Mouse (Mus musculus) left cerebral cortex, adult 18-20 months (tissue): Measurements from ENCODE around the gene Col5a2. TPM values are rescaled to one million over a fixed set of nuclear protein-coding genes. Genes with fewer than 3 reads are reported as not detected.
A peak's percentile ranks its signal among the peaks of the same experiment; 100 is the strongest.
"Not testable (repeated sequence)": the region's sequence is repeated elsewhere in the genome, so short reads cannot be mapped to it uniquely, and the experiment has no call there.

Source experiments
- DNase-seq, 2 experiments: peaks; one replicate each; pipeline ENCODE4 v3.0.0; 2021 to 2022; ENCODE audit warnings: low spot score in 2 of 2, mixed read lengths in 1 of 2
- total RNA-seq, 2 experiments: library from RNA; stranded (reverse); gene quantifications; 2 replicates each; pipeline ENCODE4 v1.2.3; 2021

Gene Col5a2
- total RNA-seq, 2 experiments from 2014 or later, result 1.9 to 2.0 TPM

- no peak for DNase-seq
Observed at GRCm38 (mm10) chr1:45430520-45430919, 72.6 kb downstream of the Col5a2 start.

GRCm38 (mm10) chr1:45429145-45429544 lies 73.9 kb downstream of the Col5a2 start:
- not testable (repeated sequence) for DNase-seq

DNA sequence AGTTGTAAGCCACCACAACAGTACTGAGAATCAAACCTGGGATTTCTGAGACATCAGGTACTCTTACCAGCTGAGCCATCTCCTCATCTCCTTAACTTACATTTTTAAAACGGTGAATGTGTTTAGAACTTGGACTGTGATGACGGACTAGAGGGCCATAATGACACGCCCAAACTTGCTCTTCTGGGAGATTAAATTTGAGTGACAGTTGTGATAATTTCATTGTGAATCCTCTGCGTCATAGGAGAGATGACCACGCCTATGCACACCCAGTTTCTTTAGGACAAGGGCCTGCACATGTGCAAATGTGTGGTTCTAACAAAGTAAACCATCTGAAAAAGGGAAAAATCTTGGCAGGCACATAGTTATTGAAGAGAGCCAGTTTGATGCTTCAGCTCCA lies 79.2 kb downstream of the Col5a2 start:
- no peak for DNase-seq

DNA sequence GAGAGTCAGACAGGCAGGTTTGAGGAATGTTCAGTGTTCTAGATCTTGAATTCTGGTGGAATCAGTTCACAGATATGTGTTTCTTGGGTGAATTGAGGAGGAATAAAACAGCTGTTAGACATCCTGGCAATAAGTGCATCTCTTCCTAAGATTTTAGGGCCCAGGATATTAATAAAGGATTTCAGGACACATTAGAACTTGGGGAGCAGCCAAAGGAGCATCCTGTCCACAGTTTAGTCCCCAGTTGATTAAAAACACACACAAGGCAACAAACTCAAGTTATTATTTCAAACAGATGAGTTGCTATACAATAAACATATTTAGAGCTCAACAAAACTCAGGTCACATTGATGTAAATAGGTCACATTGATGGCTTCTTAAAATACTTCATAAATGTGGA lies 82.5 kb downstream of the Col5a2 start:
- no peak for DNase-seq

DNA sequence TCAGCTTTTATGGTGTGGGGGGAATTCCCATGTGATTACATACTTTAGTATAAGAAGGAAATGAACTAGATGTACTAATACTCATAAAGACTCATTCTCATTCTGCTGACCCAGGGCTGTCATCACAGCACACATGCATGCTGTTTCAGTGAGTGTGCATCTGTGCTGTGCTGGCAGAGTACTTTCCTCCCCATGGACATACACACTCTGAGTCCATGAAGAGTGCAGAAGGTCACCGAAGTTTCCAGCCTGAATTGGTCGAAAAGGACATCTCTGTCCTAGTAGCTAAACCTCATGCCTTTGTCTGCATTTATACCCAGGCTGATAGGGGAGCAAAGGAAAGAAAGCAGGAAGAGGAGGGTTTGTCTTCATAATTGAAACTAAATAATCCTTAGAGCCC lies 83.2 kb downstream of the Col5a2 start:
- DNase-seq, result no peak

GRCm38 (mm10) chr1:45381866-45382265 lies 121.2 kb downstream of the Col5a2 start:
- DNase-seq, result no peak

DNA sequence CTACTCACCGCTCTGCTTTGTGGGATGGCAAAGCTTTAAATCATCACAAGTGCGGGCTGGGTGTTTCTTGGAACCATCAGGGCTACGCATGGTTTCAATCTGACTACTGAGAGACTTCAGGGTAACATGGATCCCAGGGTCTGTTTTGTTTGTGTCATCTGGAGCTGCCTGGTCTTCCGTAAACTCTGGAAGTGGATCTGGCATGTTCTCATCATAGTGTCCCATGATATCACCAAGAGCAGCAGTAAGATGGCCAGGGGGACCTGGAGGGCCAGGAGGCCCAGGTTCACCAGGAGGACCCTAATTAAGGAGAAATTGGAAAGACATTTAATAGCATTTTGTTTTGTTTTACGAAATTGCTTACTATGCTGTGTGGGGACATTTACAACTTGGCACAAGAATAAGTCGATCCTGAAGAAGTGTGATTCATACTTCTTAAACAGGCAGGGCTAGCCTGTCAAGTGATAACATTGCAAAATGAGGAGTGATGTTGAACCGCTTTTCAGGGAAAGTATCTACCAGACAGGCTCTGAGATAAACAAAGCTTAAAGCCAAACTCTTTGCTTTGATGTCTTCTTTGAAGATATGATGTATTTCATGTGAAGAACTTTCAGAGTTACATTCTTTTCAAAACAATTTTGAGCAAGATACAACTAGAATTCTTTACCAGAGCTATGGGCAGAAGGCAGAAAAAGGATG lies 122.9 kb downstream of the Col5a2 start:
- no peak for DNase-seq

DNA sequence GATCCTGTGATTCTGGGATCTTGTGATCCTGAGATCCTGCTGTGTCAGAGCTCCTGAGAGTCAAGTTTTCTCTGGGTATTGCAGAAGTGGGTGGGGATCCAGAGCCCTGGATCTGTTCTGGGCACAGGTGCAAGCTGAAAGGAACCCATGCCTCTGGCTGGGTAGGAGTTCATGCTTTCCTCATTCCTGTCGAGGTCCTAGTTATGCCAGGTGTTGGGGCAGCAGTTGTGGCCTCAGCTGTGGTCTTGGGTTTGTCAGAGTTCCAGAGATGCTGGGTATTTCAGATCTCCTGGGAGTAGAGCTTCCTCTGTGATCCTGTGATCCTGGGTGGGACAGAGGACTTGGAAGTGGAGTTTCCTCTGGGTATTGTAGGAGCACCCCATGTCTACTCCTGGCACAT lies 137.7 kb downstream of the Col5a2 start:
- no peak for DNase-seq

- DNase-seq, result no peak
Observed at GRCm38 (mm10) chr1:45363274-45363673, 139.8 kb downstream of the Col5a2 start.

- no peak for DNase-seq
Observed at GRCm38 (mm10) chr1:45359673-45360072, 143.4 kb downstream of the Col5a2 start.

DNA sequence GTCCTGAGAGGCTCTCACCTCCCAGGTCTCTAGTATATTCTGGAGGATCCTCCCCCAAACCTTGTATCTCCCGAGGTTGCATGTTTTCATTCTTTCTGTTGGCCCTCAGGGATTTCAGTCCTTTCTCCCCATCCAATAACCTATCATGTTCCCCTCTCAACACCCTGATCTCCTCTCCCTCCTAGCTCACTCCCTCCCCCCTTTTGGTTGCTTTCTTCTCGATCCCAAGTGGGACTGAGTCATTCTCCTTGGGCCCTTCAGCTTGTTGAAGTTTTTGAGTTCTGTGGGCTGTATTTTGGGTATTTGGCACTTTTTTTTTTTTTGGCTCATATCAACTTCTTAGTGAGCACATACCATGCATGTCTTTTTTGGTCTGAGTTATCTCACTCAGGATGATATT lies 143.9 kb downstream of the Col5a2 start:
- no peak for DNase-seq

DNA sequence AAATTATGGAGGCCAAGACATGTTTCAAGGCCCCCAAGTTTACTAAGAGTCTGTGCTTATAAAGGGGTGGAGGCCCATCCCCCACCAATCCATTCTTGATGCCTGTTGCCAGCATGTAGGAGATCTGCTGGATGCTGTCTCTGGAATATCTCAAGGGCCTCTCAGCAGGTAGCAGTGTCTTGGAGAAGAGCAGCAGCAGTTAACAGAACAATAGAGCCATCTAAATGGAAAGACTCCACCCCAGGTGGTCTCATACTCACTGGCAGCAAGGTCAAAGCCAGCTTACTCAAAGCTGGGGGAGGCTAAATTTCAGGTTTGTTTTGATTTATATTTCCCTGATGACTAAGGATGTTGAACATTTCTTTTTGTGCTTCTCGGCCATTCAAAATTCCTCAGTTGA lies 145.1 kb downstream of the Col5a2 start:
- no peak for DNase-seq

GRCm38 (mm10) chr1:45355944-45356343 lies 147.1 kb downstream of the Col5a2 start:
- peak; percentile 5 to 23 for DNase-seq

GRCm38 (mm10) chr1:45329149-45329548 lies 173.9 kb downstream of the Col5a2 start:
- DNase-seq, result no peak

Other genes starting within 250 kb of the Col5a2 start
- gene Col3a1, start 191.7 kb downstream of the Col5a2 start, total RNA-seq, result 1 to 10 TPM; 3.1 to 4.4 TPM